Mouse (Mus musculus) megakaryocyte, adult 5-6 weeks (primary cell): ENCODE data around the gene Smtn. TPM values are rescaled to one million over a fixed set of nuclear protein-coding genes. Genes with fewer than 3 reads are reported as not detected.

Experiments used
- ATAC-seq: 2 replicates; pipeline ENCODE4 v1.8.0; 2016; ENCODE audit warnings: mild to moderate bottlenecking, inconsistent platforms; ENCODE audit not compliant: poor library complexity, severe bottlenecking
- total RNA-seq, 2 experiments: library from RNA; stranded (forward) in 1 of 2; stranded (reverse) in 1 of 2; fragments of 153-499, 151-499 nt in 1 of 2; fragments of 221-1000, 200-1000 nt in 1 of 2; gene quantifications; 2 replicates each; pipeline versions ENCODE4 v1.2.3 to v1.2.4; 2015 to 2017

Gene Smtn
- total RNA-seq, 2 experiments from 2014 or later = 5.1 to 12.5 TPM

- peak; percentile 81 for ATAC-seq
These were observed 25.8 kb downstream of the Smtn start, which contains the start of gene Selenom for GRCm38 (mm10) chr11:3514529-3515054. TSS of gene Selenom (plus strand) at chr11:3514684.

- no peak for ATAC-seq
These were observed 27.1 kb downstream of the Smtn start for GRCm38 (mm10) chr11:3513291-3513690.

- peak; percentile 70 for ATAC-seq
These were observed 30.1 kb downstream of the Smtn start for GRCm38 (mm10) chr11:3510321-3510720.

GRCm38 (mm10) chr11:3509181-3510085, 31.0 kb downstream of the Smtn start:
- ATAC-seq = no peak

GRCm38 (mm10) chr11:3508226-3508625, 32.2 kb downstream of the Smtn start:
- ATAC-seq = no peak

GRCm38 (mm10) chr11:3503755-3504693, 36.4 kb downstream of the Smtn start:
- ATAC-seq = no peak

GRCm38 (mm10) chr11:3502459-3503072, 37.8 kb downstream of the Smtn start:
- ATAC-seq = no peak

- no peak for ATAC-seq
These were observed 38.4 kb downstream of the Smtn start for GRCm38 (mm10) chr11:3502057-3502456.

GRCm38 (mm10) chr11:3497296-3497695, 43.1 kb downstream of the Smtn start:
- no peak for ATAC-seq

- ATAC-seq = no peak
These were observed 43.7 kb downstream of the Smtn start for GRCm38 (mm10) chr11:3496756-3497155.

- peak; percentile 45 for ATAC-seq
These were observed 44.9 kb downstream of the Smtn start for GRCm38 (mm10) chr11:3495496-3495895.

- no peak for ATAC-seq
These were observed 45.6 kb downstream of the Smtn start for GRCm38 (mm10) chr11:3494857-3495256.

- no peak for ATAC-seq
These were observed 47.7 kb downstream of the Smtn start for GRCm38 (mm10) chr11:3492748-3493147.

- ATAC-seq = peak; percentile 32
These were observed 51.4 kb downstream of the Smtn start for GRCm38 (mm10) chr11:3489036-3489435.

- no peak for ATAC-seq
These were observed 52.4 kb downstream of the Smtn start, which contains the start of gene Pla2g3 for GRCm38 (mm10) chr11:3487952-3488570. TSS of gene Pla2g3 (plus strand) at chr11:3488284.

- ATAC-seq = peak; percentile 83
These were observed 54.1 kb downstream of the Smtn start for GRCm38 (mm10) chr11:3486349-3486748.

- no peak for ATAC-seq
These were observed 56.3 kb downstream of the Smtn start for GRCm38 (mm10) chr11:3483980-3484642.

- ATAC-seq = no peak
These were observed 64.9 kb downstream of the Smtn start for GRCm38 (mm10) chr11:3475489-3475888.

- peak; percentile 53 for ATAC-seq
These were observed 65.8 kb downstream of the Smtn start for GRCm38 (mm10) chr11:3474480-3475115.
